Mouse (Mus musculus) bone marrow macrophage, adult 2 months (primary cell): ENCODE data around the gene Smarcb1. TPM values are rescaled to one million over a fixed set of nuclear protein-coding genes. Genes with fewer than 3 reads are reported as not detected.
A peak's percentile ranks its signal among the peaks of the same experiment; 100 is the strongest.

Experiments used
- H3K27ac ChIP-seq: 2 replicates; pipeline ENCODE4 v1.5.1; 2012; ENCODE audit warnings: low read depth, low read length; ENCODE audit not compliant: insufficient read depth
- H3K4me1 ChIP-seq: 2 replicates; pipeline ENCODE4 v1.6.1; 2012; ENCODE audit warnings: low read length; ENCODE audit not compliant: control insufficient read depth, insufficient read depth
- H3K4me3 ChIP-seq: 2 replicates; pipeline ENCODE4 v1.5.1; 2012; ENCODE audit warnings: mild to moderate bottlenecking, low read length, moderate library complexity; ENCODE audit not compliant: insufficient read depth
- CTCF ChIP-seq: IDR thresholded peaks from 2 replicates; pipeline ENCODE4 v1.5.1; 2012; ENCODE audit warnings: low read depth, mild to moderate bottlenecking, low read length, moderate library complexity
- POLR2A ChIP-seq: IDR thresholded peaks from 2 replicates; pipeline ENCODE4 v1.6.1; 2012; ENCODE audit warnings: mild to moderate bottlenecking, low read depth, low read length, borderline replicate concordance
- polyA plus RNA-seq: library from polyadenylated mRNA; stranded (reverse); fragments of >200 nt; gene quantifications from 2 replicates; pipeline ENCODE4 v1.2.4, GENCODE M21; 2012; ENCODE audit not compliant: missing spikeins, insufficient read depth, insufficient read length

The Smarcb1 gene
- polyA plus RNA-seq, 1 experiment = 31.8 TPM

GRCm38 (mm10) chr10:75942736-75943477 is 21.5 kb upstream of the Smarcb1 start, which contains the start of gene Vpreb3:
Gene Vpreb3 (plus strand): TSS chr10:75943057.
- H3K27ac ChIP-seq = no peak within 1 kb of the TSS
- no peak within 1 kb of the TSS for H3K4me3 ChIP-seq
- no peak for TF ChIP-seq POLR2A
- no peak for TF ChIP-seq CTCF
- peaks cover 8% of the 10 kb centered on the region for H3K4me1 ChIP-seq

GRCm38 (mm10) chr10:75941042-75941824 is 19.8 kb upstream of the Smarcb1 start:
- Histone ChIP-seq H3K27ac (no peak overlapping the region), H3K4me3 (no peak overlapping the region), H3K4me1 (peaks cover 8% of the 10 kb centered on the region)
- TF ChIP-seq POLR2A = no peak
- no peak for TF ChIP-seq CTCF

GRCm38 (mm10) chr10:75940520-75940919 is 19.1 kb upstream of the Smarcb1 start, which contains the start of gene Gm867:
Gene Gm867 (minus strand): TSS chr10:75940672.
- Histone ChIP-seq H3K27ac (no peak within 1 kb of the TSS), H3K4me1 (peaks cover 10% of the 10 kb centered on the region), H3K4me3 (no peak within 1 kb of the TSS)
- TF ChIP-seq CTCF = no peak
- no peak for TF ChIP-seq POLR2A

- TF ChIP-seq POLR2A (no peak), CTCF (no peak)
- H3K27ac ChIP-seq = no peak overlapping the region
- H3K4me3 ChIP-seq = no peak overlapping the region
- peaks cover 11% of the 10 kb centered on the region for H3K4me1 ChIP-seq
Observed at GRCm38 (mm10) chr10:75939481-75940234, 18.2 kb upstream of the Smarcb1 start.

GRCm38 (mm10) chr10:75937851-75938643 is 16.6 kb upstream of the Smarcb1 start:
- H3K4me1 ChIP-seq = peaks cover 4% of the 10 kb centered on the region

GRCm38 (mm10) chr10:75936909-75937667 is 15.7 kb upstream of the Smarcb1 start:
- Histone ChIP-seq H3K4me1 (peaks cover 4% of the 10 kb centered on the region), H3K27ac (no peak overlapping the region), H3K4me3 (no peak overlapping the region)
- TF ChIP-seq CTCF (no peak), POLR2A (no peak)

More at GRCm38 (mm10) chr10:75937851-75938643, 16.6 kb upstream of the Smarcb1 start:
- no peak overlapping the region for H3K4me3 ChIP-seq
- H3K27ac ChIP-seq = no peak overlapping the region
- TF ChIP-seq POLR2A (no peak), CTCF (no peak)

- Histone ChIP-seq H3K4me1 (peaks cover 4% of the 10 kb centered on the region), H3K4me3 (peak within 1 kb of the TSS; percentile 82), H3K27ac (no peak within 1 kb of the TSS)
- TF ChIP-seq POLR2A (no peak), CTCF (no peak)
Observed at GRCm38 (mm10) chr10:75935680-75936541, 14.5 kb upstream of the Smarcb1 start, which contains the start of gene Mmp11. Gene Mmp11 (minus strand): TSS chr10:75936496.
